Mouse (Mus musculus) gastrocnemius, adult 18-20 months (tissue): ENCODE data around the gene Glb1l. TPM values are rescaled to one million over a fixed set of nuclear protein-coding genes. Genes with fewer than 3 reads are reported as not detected.

Experiments used
- DNase-seq: peaks from one replicate; pipeline ENCODE4 v3.0.0; 2021; ENCODE audit warnings: low spot score
- total RNA-seq, 2 experiments: library from RNA; stranded (reverse); gene quantifications; 2 replicates each; pipeline ENCODE4 v1.2.3; 2021

The Glb1l gene
- total RNA-seq, 2 experiments from 2014 or later, result 0.88 to 1.5 TPM

DNA sequence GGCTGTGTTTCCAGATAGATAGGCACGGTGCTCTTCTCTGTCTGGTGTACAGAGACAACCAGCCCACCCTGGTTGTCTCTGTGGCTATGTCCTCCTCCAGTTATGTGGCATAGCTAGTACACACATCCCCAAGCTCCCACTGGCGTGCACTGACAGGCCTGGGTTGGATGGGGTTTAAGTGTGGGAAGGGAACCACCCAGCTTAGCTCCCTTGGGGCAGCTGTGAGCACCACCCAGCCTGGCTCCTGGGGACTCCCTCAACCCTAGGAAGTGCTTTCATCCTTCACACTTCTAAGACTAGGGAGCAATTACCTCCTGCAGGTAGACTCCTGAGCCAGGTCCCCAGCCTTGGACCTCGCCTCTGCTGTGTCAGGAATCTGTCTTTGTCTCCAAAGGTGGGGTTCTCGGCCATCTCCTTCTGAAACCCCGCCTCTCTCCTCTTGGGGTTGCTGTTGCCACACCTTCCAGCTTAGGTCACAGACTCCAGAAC is 21.1 kb upstream of the Glb1l start, which contains the start of gene A630095N17Rik:
TSS of gene A630095N17Rik (minus strand) at position 439 of the 489 bp plus-strand sequence.
- DNase-seq, result no peak

DNA sequence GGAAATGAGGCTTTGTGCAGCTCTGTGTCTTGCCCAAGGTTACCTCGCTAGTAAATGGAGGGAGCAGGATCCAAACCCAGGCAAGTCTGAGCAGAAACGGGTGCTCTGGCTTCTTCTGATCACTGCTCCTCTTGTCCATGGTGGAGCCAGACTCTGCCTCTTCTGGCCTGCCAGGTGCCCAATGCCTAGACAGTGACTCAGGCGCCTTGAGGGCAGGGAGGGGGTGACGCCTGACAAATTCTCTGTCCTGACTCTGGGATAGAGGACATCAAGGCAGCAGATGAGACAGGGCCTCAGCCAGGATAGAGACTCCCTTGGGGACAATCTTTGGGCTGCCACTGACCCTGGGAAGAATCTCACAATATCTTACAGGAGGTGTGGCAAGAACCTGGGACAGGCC is 20.6 kb upstream of the Glb1l start:
- no peak for DNase-seq

DNA sequence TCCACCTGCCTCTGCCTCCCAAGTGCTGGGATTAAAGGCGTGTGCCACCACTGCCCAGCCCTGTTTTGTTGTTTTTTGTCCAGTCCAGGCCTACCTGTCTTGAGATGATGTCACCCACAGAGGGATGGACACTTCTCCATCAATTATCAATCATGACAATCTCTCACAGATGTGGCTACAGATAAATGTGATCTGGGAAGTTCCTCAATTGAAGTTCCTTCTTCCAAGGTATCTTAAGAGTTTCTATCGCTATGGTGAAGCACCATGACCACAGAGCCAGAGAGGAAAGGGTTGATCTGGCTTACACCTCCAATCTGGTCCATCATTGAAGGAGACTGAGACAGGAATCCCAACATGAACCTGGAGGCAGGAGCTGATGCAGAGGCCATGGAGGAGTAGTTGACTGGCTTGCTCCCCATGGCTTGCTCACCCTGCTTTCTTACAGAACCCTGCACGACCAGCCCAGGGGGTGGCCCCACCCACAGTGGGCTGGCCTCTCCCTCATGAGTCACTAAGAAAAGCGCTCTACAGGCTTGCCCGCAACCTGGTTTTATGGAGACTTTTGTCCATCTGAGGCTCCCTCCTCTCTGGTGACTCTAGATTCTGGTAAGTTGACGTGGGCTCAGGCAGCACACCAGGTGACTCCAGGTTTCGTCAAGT is 19.9 kb upstream of the Glb1l start:
- DNase-seq, result no peak

DNA sequence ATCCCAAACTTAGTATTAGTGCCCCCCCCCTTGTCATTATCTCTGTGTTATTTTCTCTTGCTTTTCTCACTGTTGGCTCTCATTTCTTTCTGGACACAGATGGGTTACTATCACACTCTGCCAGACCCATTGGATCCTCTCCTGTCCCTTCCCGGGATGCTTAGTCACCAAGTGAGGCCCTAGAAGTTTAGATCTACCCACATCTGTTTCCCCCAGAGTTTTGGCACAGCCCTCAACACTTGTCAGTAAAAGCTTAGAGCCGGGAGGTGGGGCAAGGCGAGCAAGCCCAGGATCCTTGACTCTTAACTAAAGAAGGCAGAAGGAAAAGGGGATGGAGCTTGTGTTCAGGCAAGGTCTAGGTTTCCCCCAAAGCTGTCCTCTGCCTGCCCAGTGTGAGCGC is 18.5 kb upstream of the Glb1l start:
- DNase-seq, result no peak

DNA sequence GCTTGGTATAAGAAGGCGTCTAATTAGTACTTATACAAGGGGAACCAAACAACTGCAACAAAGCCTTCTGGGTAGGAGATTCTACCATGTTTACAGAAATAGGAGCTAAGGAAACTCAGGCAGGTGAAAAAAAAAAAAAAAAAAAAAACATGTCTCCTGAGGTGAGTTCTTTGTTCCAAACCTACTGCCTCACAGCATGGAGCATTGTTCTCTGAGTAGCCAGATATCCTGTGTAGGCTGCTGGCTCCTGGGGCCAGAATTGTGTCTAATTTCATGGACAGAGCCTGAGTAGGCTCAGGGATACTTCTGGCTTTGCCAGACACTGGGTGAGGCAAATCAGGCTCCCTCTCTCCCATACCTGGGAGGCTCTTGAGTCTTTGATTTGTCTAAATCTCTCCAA is 17.0 kb upstream of the Glb1l start:
- no peak for DNase-seq

DNA sequence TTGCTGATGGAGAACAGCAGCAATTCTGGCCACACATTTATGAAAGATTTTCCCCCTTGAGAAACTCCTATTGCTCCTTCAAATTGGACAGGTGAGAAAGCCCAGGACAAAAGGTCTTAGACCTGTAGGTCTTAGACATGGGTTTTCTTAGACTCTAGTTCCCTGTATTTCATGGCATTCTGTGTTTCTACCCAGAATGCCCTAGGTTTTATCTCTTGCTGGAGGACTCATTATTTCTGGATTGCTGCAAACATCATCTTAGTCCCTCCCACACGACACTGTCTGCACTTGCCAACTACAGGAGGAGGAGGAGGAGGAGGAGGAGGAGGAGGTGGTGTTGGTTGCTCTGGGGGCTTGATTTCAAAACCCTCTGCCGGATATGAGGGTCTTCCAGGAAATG is 15.5 kb upstream of the Glb1l start:
- no peak for DNase-seq

DNA sequence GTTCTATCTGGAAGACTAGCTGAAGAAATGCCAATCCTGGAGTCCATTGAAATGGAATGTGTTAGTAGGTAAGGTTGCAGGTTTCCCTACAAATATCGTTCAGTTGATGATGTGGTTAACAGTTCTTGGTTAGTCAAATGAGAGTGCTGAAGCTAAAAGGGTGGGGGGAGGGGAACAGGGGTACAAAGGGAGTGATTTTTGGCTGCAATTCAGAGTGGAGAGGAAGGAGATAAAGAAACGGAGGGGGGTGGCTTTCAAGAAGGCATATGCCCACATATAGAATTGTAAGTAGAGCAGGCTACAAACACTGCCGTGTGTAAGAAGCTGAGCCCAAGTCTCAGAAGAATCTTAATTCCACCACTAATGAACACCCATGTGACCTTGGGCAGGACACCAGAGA is 14.9 kb upstream of the Glb1l start:
- DNase-seq, result no peak

DNA sequence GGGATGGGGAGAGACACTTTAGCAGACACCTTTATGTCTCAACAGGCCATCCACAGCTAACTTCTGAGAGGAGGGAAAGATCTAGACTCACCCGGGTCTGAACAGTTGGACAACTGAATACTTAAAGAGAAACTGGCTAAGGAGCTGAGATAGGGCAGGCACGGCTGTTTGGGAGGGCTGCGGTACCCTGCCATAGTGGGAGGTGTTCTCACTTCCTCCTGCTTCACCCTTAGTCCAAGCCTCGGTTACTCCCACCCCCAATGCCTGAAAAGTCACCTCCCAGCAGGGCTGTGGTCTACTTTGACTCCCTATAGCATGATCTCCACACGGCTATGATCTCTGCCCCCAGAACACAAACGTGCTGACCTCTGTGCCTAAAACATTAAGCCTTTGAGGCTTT is 12.9 kb upstream of the Glb1l start:
- DNase-seq, result no peak

DNA sequence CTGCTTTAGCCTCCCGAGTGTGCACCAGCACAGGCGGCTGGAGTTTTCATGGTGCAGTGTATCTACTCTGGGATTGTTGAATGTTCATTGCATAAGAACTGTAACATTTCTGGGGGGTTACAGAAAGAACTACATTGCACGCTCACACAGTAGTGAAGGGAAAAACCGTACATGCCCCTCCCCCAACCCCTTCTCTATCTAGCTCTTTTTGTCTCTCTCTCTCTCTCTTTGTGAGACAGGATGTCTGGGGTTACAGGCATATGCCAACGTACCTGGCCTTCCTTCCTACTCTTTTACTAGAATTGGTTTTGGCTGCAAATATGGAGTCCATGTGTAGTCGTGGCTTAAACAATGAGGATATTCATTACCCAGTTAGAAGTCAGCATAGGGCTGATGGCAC is 12.3 kb upstream of the Glb1l start:
- DNase-seq, result no peak

DNA sequence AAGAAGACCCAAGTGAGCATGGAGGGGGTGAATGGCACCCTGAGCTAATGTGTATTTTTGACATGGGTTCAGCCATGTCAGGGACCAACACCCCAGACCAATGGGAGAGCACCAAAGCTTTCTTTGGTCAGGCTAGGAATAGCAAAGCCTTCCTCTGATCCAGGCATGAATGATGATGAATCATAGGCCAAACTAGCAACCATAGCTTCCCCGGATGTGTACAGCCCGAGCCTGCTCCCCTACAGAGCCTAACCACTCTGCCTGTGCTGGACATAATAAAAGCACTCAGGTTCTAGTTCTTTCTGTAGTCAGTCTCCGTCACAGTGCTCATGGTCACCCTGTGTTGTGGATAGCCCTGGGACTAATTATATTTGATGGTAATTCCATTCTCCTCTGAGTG is 10.9 kb upstream of the Glb1l start:
- no peak for DNase-seq

DNA sequence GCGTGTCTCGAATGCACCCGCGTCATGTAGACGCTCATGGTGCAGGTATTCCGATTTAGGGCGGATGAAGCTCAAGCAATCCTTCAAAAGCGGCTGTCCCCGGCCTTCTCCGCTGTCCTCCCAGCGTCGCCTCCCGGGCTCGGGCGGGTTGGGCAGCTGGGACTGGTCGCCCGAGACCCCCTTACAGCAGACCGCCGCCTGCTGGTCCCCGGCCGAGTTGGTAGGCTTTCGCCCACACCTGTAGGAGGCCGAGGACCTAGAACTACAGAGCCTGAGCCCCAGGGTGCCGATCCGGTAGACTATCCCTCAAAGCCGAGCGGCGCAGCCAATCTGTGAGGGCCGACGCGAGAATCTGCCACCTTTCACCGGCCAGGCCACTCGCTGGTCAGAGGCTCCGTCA is 8.9 kb upstream of the Glb1l start, which contains the start of gene Tuba4a:
TSS of gene Tuba4a (minus strand) at position 335 of the 400 bp plus-strand sequence.
- DNase-seq, result no peak

DNA sequence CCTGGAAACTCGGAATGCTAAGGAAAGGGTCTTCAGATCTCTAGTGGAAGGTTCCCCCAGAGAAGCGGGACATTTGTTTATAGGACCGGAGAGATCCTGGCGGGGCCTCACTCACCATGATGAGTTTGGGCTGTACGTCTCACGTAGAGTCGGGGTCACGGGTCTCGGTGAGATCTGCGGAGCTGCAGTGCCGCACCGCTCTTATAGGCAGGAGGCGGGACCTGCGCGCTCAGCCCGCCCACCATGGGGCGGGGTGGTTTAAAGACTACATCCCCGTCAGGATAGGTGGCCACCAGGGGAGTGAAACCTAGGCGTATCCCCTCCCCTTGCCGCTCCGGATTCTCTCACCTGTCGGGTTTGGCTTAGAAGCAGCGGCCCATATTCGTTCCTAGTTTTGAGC is 8.5 kb upstream of the Glb1l start:
- peak; percentile 95 for DNase-seq

DNA sequence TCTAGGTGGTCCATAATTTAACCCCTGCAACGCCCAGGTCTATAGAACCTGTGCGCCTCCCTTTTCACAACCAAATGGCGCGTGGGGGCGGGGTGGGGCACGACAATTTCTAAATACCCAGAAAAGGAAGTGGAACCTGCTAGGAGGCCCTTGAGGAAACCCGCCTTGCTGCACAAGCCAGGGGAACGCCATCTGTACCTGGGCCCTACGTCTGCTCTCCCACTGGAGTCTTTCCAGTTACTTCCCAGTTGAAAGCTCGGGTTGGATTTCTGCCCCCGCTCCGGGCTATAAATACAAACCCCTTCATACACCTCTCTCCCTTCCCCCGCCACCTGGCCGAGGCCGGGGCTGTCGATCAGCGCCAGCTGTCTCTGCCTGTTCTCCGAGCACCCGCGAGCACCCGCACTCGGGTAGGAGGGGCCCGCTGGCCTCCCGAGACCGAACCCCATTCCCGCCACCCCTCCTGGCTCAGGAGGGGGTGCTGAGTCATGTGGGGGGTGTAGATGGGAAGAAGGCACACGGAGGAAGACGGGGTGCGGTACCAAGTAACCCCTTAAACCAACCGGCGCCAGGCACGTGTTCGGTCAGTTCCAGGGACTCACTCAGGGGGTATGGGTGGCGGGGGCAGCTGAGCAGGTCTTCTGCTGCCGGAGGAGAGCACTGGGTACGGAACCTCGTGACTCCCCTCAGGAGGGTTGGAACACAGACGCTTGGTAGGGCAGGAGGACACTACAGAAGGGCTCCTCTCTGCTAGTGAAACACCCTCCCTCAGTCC is 7.8 kb upstream of the Glb1l start:
- peak; percentile 92 for DNase-seq

DNA sequence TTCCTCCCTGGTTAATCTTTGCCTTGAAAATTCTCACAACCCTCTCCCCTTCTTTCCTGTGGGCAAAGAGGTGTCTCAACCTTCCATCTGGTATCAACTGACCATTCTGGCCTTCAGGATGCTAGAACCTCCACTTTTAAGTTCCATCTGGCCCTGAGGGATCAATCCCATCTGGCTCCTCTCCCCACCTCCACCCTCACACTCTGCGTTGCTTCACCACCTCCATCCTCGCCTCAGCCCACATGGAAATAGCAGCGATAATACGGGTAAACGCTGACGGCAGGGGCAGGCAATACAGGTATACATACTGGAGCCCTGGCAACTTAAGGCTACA is 7.2 kb upstream of the Glb1l start:
- no peak for DNase-seq

DNA sequence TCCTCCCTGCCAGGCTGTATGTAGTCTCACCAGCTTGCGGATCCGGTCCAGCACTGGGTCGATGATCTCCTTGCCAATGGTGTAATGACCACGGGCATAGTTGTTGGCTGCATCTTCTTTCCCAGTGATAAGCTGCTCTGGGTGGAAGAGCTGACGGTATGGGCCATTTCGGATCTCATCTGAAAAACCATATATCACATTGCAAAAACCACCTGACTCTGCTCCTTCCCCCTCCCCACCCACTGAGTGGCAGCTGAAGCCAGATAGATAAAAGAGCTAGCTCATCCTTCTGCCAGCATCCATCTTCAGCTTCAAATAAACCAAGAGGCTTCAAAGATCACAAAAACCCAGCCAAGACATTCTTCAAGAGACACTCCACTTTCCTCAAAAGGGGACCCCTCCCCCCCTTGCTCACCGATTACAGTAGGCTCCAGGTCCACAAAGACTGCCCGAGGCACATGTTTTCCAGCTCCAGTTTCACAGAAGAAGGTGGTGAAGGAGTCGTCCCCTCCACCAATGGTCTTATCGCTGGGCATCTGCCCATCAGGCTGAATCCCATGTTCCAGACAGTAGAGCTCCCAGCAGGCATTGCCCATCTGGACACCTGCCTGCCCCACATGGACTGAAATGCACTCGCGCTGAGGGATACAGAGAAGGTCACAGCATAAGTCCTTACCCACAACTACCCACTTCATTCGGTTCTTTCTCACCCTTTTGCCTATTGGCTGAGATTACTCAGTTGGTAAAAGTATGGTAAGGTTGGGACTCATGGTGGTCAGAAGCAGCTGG is 6.4 kb upstream of the Glb1l start:
- DNase-seq, result peak; percentile 73

DNA sequence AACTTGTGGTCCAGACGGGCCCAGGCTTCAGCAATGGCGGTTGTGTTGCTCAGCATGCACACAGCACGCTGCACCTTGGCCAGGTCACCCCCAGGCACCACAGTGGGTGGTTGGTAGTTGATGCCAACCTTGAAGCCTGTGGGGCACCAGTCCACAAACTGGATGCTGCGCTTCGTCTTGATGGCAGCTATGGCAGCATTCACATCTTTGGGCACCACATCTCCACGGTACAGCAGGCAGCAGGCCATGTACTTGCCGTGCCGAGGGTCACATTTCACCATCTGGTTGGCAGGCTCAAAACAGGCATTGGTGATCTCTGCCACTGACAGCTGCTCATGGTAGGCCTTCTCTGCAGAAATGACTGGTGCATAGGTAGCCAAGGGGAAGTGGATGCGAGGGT is 5.2 kb upstream of the Glb1l start:
- DNase-seq, result peak; percentile 72

DNA sequence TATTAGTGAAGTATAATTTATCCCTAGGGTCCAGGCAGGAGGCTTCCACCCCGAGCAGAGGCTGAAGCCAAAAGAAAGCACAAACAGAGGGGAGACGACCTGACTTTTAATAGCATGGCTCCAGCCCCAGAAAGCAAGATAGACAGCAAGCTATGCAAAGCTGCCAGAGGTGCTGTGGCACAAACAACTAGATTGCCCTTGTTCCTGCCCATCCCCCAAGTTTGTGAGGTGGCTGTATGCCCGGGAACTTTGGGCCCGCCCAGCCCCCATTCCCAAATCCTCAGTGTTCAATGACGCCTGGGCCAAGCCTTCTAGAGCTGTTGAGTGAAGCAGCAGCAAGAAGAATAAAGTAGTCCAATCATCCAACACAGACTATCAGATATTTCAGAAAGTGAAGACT is 4.3 kb upstream of the Glb1l start:
- DNase-seq, result peak; percentile 63

DNA sequence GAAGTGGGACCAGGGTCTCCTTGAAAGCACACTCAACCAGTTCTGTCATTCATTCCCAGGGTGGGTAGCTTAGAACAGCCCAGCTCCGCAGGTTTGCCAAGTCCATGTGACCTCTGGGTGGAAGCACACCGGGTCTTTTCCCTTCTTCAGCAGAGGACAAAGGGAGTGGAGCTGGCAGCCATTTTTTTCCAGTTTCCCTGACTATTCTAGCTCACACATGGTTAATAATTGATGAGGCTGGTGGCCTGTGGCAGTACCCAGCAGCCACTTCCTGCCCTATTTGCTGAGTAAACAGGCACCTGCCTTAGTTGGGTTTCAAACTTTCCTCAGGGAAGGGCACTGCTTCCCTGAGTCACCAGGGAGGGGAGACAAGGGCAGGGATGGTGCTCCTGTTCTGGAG is 3.8 kb upstream of the Glb1l start:
- DNase-seq, result no peak

DNA sequence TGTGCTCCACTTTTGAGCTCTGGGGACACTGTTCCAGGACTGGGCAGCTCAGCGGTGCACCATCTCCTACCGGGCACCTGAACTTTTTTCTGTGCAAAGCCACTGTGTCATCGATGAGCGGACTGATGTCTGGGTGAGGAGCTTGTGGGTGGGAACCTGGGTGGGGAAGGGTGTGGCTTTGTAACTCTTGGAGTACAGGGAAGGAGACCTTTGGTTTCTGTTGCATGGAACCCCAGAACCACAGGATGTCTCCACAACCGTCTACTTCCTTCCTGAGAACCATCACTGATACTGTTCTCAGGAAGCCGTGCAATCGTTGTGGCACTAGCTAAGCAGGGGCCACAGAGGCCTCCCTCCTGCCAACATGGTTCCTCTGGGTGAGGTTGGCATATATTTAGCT is 2.5 kb upstream of the Glb1l start:
- no peak for DNase-seq

DNA sequence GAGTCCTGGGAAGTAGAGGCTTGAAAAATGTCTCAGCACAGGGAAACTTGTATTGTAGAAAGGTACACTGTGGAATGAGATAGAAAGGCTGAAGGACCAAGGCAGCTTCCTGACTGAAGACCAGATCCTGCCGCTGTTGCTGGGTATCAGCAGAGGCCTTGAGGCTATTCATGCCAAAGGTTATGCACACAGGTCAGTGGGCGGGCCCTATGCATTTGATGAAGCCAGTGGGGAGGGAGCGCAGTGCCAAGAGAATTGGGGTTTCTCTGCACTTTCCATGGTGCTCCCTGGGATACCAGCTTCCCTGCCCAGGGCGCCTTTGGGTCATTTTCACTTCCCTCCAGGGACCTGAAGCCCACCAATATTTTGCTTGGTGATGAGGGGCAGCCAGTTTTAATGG is 1.9 kb upstream of the Glb1l start:
- no peak for DNase-seq

DNA sequence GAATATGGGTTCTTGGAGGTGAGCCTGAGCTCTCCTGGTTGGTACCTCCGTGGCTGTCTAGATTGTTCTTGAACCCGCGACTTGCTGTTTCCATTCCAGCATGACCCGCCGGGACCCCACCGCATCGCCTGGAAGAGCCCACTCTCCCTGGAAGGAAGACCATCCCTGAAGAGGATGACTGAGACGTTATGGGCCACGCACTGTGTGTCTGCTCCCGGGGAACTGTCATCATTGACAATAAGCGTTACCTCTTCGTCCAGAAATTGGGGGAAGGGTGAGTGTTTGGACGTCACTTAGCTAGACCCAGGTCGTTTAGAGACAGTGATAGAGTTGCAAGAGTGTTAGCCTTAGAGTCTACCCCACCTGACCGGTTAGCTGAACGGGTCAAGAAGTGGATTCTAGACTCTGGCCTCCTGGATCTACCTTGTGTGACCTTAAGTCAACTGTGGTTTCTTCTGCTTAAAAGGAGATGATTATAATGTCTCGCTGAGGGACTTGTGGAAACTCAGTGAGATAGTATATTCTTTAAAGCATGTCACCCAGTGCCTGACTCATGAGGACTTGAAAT is 612 bp upstream of the Glb1l start:
- no peak for DNase-seq
